Mouse (Mus musculus): ENCODE data around the gene Fam102a.

GRCm38 (mm10) chr2:32547380-32547779 lies 12.2 kb downstream of the Fam102a start:
- TF ChIP-seq CTCF (conservative IDR thresholded peaks at IDR 0.05; ENCODE audit: insufficient read depth, insufficient read length, low read depth, low read length), result no peak
- no peak for TF ChIP-seq POLR2A (IDR thresholded peaks at IDR 0.05; ENCODE audit: low read depth, low read length)

Measured in kidney, adult 2 months (tissue).